Mouse (Mus musculus) ES-Bruce4 (cell line): ENCODE measurements around the gene Sult2b1.

ENCODE experiments used
- CTCF ChIP-seq: IDR thresholded peaks from one replicate; pipeline ENCODE4 v1.8.1; 2011; ENCODE audit warnings: low read depth, low read length
- EP300 ChIP-seq: IDR thresholded peaks from 2 replicates; pipeline ENCODE4 v1.6.1; 2011; ENCODE audit warnings: low read depth, low read length; ENCODE audit not compliant: insufficient read depth
- POLR2A ChIP-seq: IDR thresholded peaks from one replicate; pipeline ENCODE4 v1.8.1; 2011; ENCODE audit warnings: low read length; ENCODE audit not compliant: insufficient read depth

- TF ChIP-seq CTCF (no peak), POLR2A (no peak), EP300 (no peak)
These were observed 9.6 kb upstream of the Sult2b1 start for GRCm38 (mm10) chr7:45793969-45794585.
